Mouse (Mus musculus) testis, adult 2 months (tissue): Measurements from ENCODE around the gene Tns1.

Experiments
- CTCF ChIP-seq: fragments of 200-500 bp; IDR thresholded peaks from 2 replicates; pipeline ENCODE4 v1.5.1; 2012; ENCODE audit warnings: low read depth, mild to moderate bottlenecking, inconsistent platforms, low read length, moderate library complexity; ENCODE audit not compliant: control insufficient read depth, insufficient read depth, insufficient replicate concordance
- POLR2A ChIP-seq: fragments of 200-500 bp; IDR thresholded peaks from 2 replicates; pipeline ENCODE4 v1.6.1; 2012; ENCODE audit warnings: low read depth, mild to moderate bottlenecking, inconsistent platforms, low read length, moderate library complexity; ENCODE audit not compliant: control insufficient read depth

- TF ChIP-seq CTCF (no peak), POLR2A (no peak)
Measured at GRCm38 (mm10) chr1:74035487-74035886, 88.8 kb downstream of the Tns1 start.
